Mouse (Mus musculus): ENCODE results near the gene Ankrd39.

- TF ChIP-seq CTCF (IDR thresholded peaks at IDR 0.05; ENCODE audit: low read depth, low read length) (peak; percentile 79), POLR2A (IDR thresholded peaks at IDR 0.05; ENCODE audit: insufficient read depth, low read length) (peak; percentile 84), EP300 (IDR thresholded peaks at IDR 0.05; ENCODE audit: insufficient read depth, low read depth, low read length) (no peak)
These were observed 35.8 kb downstream of the Ankrd39 start, which contains the start of gene Cnnm3 for GRCm38 (mm10) chr1:36511289-36512021.

All from ES-Bruce4 (cell line).